Mouse (Mus musculus) MEL (cell line): Measurements from ENCODE around the gene Ist1.

Experiments
- BHLHE40 ChIP-seq: IDR thresholded peaks from 2 replicates; pipeline ENCODE4 v1.6.1; 2012; ENCODE audit warnings: low read depth, mild to moderate bottlenecking, inconsistent platforms, low read length, improper control_type of control experiment, borderline replicate concordance
- CTCF ChIP-seq, 3 experiments: IDR thresholded peaks in 2 of 3; conservative IDR thresholded peaks in 1 of 3; 2 replicates each; pipeline ENCODE4 v1.5.1; 2011 to 2012; ENCODE audit warnings: low read length in 3 of 3, low read depth in 2 of 3, mild to moderate bottlenecking in 2 of 3, improper control_type of control experiment in 1 of 3, inconsistent platforms in 1 of 3, mixed read lengths in 1 of 3, moderate library complexity in 1 of 3; ENCODE audit not compliant: control insufficient read depth in 1 of 3, insufficient read depth in 1 of 3, poor library complexity in 1 of 3, severe bottlenecking in 1 of 3
- EP300 ChIP-seq, 2 experiments: IDR thresholded peaks; 2 replicates each; pipeline ENCODE4 v1.6.1; 2011; ENCODE audit warnings: improper control_type of control experiment in 2 of 2, low read length in 2 of 2, low read depth in 1 of 2, mild to moderate bottlenecking in 1 of 2
- GABPA ChIP-seq: IDR thresholded peaks from 2 replicates; pipeline ENCODE4 v1.6.1; 2012; ENCODE audit warnings: low read depth, mild to moderate bottlenecking, inconsistent platforms, low read length, improper control_type of control experiment, moderate library complexity
- HCFC1 ChIP-seq: IDR thresholded peaks from 2 replicates; pipeline ENCODE4 v1.6.1; 2012; ENCODE audit warnings: low read depth, mild to moderate bottlenecking, inconsistent platforms, low read length, improper control_type of control experiment, moderate library complexity
- JUND ChIP-seq: IDR thresholded peaks from 2 replicates; pipeline ENCODE4 v1.6.1; 2011; ENCODE audit warnings: low read depth, mild to moderate bottlenecking, improper control_type of control experiment, low read length
- KAT2A ChIP-seq: conservative IDR thresholded peaks from 2 replicates; pipeline ENCODE4 v1.6.1; 2012; ENCODE audit warnings: low read depth, low read length, improper control_type of control experiment, inconsistent platforms
- MAX ChIP-seq: IDR thresholded peaks from 2 replicates; pipeline ENCODE4 v1.6.1; 2011; ENCODE audit warnings: low read length, improper control_type of control experiment
- NRF1 ChIP-seq: IDR thresholded peaks from 2 replicates; pipeline ENCODE4 v1.6.1; 2014; ENCODE audit warnings: low read depth, mild to moderate bottlenecking, inconsistent platforms, low read length, improper control_type of control experiment, moderate library complexity; ENCODE audit not compliant: poor library complexity, insufficient read depth, severe bottlenecking
- POLR2A ChIP-seq, 2 experiments: IDR thresholded peaks; 2 replicates each; pipeline ENCODE4 v1.6.1; 2011 to 2012; ENCODE audit warnings: low read length in 2 of 2, mild to moderate bottlenecking in 2 of 2, control low read depth in 1 of 2, improper control_type of control experiment in 1 of 2, low read depth in 1 of 2, moderate library complexity in 1 of 2; ENCODE audit not compliant: control insufficient read depth in 1 of 2, insufficient read depth in 1 of 2, poor library complexity in 1 of 2
- POLR2AphosphoS5 ChIP-seq: IDR thresholded peaks from 2 replicates; pipeline ENCODE4 v1.6.1; 2012; ENCODE audit warnings: low read depth, borderline replicate concordance, mild to moderate bottlenecking, inconsistent platforms, low read length, moderate library complexity, mixed read lengths
- SIN3A ChIP-seq: IDR thresholded peaks from 2 replicates; pipeline ENCODE4 v1.6.1; 2012; ENCODE audit warnings: low read length, improper control_type of control experiment, inconsistent platforms
- USF1 ChIP-seq: IDR thresholded peaks from 2 replicates; pipeline ENCODE4 v1.6.1; 2014; ENCODE audit warnings: low read depth, mild to moderate bottlenecking, inconsistent platforms, low read length, improper control_type of control experiment, moderate library complexity
- ZC3H11A ChIP-seq: IDR thresholded peaks from 2 replicates; pipeline ENCODE4 v1.6.1; 2012; ENCODE audit warnings: low read depth, mild to moderate bottlenecking, inconsistent platforms, low read length, improper control_type of control experiment

DNA sequence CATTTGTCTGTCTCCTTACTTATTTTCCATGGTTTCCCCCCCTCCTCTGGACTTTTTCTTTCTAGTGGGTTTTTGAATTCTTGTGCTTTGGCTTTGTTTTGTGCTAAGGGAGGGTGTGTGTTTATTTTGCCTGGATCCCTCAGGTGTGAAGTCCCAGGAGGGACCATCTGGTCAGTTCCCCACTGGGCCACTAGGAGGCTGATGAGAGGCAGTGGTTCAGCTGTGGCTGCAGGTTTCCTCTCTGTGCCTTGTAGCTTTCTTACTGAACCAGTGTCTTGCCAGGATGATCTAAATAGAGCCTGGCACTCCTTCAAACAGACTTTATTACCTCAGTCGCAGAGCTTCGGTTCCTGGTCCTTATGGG is 13.8 kb upstream of the Ist1 start:
- TF ChIP-seq BHLHE40 (no peak), POLR2AphosphoS5 (no peak), CTCF (IDR thresholded peaks at IDR 0.05 in 2 of 3, conservative IDR thresholded peaks at IDR 0.05 in 1 of 3; ENCODE audit: control insufficient read depth in 1 of 3, insufficient read depth in 1 of 3, low read depth in 2 of 3, low read length in 3 of 3, poor library complexity in 1 of 3, severe bottlenecking in 1 of 3) (peak; percentile 74 to 95 (median 74)), KAT2A (no peak), ZC3H11A (no peak), POLR2A (IDR thresholded peaks at IDR 0.05; ENCODE audit: control insufficient read depth in 1 of 2, insufficient read depth in 1 of 2, low read depth in 1 of 2, low read length in 2 of 2, poor library complexity in 1 of 2) (no peak), SIN3A (no peak; the same call in 1 of the 2 replicates), EP300 (IDR thresholded peaks at IDR 0.05; ENCODE audit: low read depth in 1 of 2, low read length in 2 of 2) (no peak), GABPA (no peak), MAX (no peak), HCFC1 (no peak), NRF1 (no peak), USF1 (no peak), JUND (no peak)
